Mouse (Mus musculus): ENCODE data around the gene Rassf10. TPM values are rescaled to one million over a fixed set of nuclear protein-coding genes. Genes with fewer than 3 reads are reported as not detected.

Rassf10 gene
- polyA plus RNA-seq (2014; fragmentation: Nextera tagmentation; extraction: Ambion mirVana) = 1.1 and 1.2 TPM in 2 replicates

DNA sequence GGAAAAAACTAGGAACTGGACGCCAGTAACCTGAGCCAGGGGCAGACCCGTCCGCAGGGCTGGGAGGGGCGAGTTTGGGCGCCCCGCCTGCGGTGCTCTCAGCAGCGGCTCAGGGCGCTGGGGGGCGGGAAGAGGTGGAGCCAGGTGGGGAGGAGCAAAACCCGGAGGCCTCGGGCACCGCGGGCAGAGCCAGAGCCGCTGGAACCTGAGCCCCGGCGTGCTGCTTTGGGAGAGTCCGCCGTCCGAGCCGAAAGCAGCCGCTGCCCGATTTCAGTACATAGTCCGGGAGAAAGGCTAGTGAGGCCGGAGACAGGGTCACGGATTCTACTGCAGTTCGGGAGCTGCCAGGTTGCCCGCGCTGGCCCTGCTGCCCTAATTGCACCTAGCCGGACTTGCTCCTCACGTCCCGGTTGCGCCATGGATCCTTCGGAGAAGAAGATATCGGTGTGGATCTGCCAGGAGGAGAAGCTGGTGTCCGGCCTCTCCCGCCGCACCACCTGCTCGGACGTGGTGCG lies at the start of gene Rassf10:
TSS of gene Rassf10 (plus strand) at position 186 of the 515 bp plus-strand sequence.
- peak; percentile 90 for ATAC-seq (ENCODE audit: insufficient number of reproducible peaks, low FRiP score, low TSS enrichment, low read depth)
- Histone ChIP-seq H3K4me3 (ENCODE audit: low read depth, low read length) (peak within 1 kb of the TSS; percentile 41), H3K27me3 (ENCODE audit: control insufficient read depth, insufficient read depth, low read length) (peaks cover 25% of the 10 kb centered on the region), H3K4me2 (ENCODE audit: low read depth, severe bottlenecking) (peak within 1 kb of the TSS; percentile 86), H3K4me1 (ENCODE audit: control insufficient read depth, insufficient read depth, low read length) (peaks cover 11% of the 10 kb centered on the region), H3K36me3 (ENCODE audit: control insufficient read depth, insufficient read depth, low read length) (no peaks in the 10 kb centered on the region), H3K9ac (ENCODE audit: low read length) (peak within 1 kb of the TSS; percentile 13; the same call in 1 of the 2 replicates), H3K9me3 (ENCODE audit: control insufficient read depth, low read length) (no peaks in the 10 kb centered on the region), H3K27ac (replicated peaks; ENCODE audit: low read depth, low read length) (no peak within 1 kb of the TSS)
- under 1% methylated on average over 39 of the region's 41 CpGs for WGBS
- DNase-seq (ENCODE audit: low spot score) = peak; percentile 89

DNA sequence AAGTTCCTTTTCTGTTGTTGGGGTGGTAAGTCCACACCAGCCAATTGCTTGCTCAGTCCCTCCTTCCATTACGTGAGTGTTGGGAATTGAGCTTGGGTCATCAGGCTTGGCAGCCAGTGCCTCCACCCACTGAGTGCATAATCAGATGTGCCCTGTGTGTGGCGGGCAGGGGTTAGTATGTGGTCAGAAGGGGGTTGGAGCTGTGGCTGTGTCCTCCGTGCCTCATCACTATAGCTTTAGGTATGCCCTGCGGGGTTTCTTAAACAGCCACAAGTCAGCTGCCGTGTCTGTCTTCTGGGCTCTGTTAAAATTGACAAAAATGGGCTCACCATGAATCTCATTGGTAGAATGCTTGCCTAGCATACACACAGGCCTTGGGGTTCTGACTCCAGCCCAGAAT lies 46.9 kb upstream of the Rassf10 start:
- DNase-seq (ENCODE audit: low spot score) (no peak), ATAC-seq (ENCODE audit: insufficient number of reproducible peaks, low FRiP score, low TSS enrichment, low read depth) (no peak)
- Histone ChIP-seq H3K9me3 (ENCODE audit: control insufficient read depth, low read length) (no peaks in the 10 kb centered on the region), H3K36me3 (ENCODE audit: control insufficient read depth, insufficient read depth, low read length) (no peaks in the 10 kb centered on the region), H3K4me3 (ENCODE audit: low read depth, low read length) (no peak overlapping the region), H3K27ac (replicated peaks; ENCODE audit: low read depth, low read length) (no peak overlapping the region), H3K9ac (ENCODE audit: low read length) (no peak overlapping the region), H3K27me3 (ENCODE audit: control insufficient read depth, insufficient read depth, low read length) (no peaks in the 10 kb centered on the region), H3K4me1 (ENCODE audit: control insufficient read depth, insufficient read depth, low read length) (no peaks in the 10 kb centered on the region), H3K4me2 (ENCODE audit: low read depth, severe bottlenecking) (no peak overlapping the region)
- WGBS = 91% methylated on average over 5 of the region's 5 CpGs

DNA sequence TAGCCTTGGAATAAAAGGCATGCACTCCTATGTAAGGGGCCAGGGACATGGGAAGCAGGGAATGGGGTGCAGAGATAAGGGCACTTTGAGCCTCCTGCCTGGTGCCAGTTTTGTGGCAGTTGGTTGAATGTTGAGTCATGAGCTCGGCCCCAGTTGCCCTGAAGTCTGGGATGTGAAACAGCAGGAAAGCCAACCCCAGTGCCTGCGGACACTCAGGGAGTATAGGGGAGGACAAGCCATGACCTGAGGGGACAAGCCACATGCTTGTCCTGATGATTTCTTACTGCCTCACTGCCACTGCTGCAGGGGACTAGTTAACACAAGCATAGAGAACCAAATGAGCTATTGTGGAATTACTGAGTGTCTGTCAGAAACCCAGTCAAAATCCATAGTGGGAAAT lies 46.3 kb upstream of the Rassf10 start:
- Histone ChIP-seq H3K9ac (ENCODE audit: low read length) (no peak overlapping the region), H3K36me3 (ENCODE audit: control insufficient read depth, insufficient read depth, low read length) (no peaks in the 10 kb centered on the region), H3K27me3 (ENCODE audit: control insufficient read depth, insufficient read depth, low read length) (no peaks in the 10 kb centered on the region), H3K4me1 (ENCODE audit: control insufficient read depth, insufficient read depth, low read length) (no peaks in the 10 kb centered on the region), H3K27ac (replicated peaks; ENCODE audit: low read depth, low read length) (no peak overlapping the region), H3K4me3 (ENCODE audit: low read depth, low read length) (no peak overlapping the region), H3K4me2 (ENCODE audit: low read depth, severe bottlenecking) (no peak overlapping the region), H3K9me3 (ENCODE audit: control insufficient read depth, low read length) (no peaks in the 10 kb centered on the region)
- no peak for ATAC-seq (ENCODE audit: insufficient number of reproducible peaks, low FRiP score, low TSS enrichment, low read depth)
- no peak for DNase-seq (ENCODE audit: low spot score)
- 72% methylated on average over 2 of the region's 2 CpGs for WGBS

DNA sequence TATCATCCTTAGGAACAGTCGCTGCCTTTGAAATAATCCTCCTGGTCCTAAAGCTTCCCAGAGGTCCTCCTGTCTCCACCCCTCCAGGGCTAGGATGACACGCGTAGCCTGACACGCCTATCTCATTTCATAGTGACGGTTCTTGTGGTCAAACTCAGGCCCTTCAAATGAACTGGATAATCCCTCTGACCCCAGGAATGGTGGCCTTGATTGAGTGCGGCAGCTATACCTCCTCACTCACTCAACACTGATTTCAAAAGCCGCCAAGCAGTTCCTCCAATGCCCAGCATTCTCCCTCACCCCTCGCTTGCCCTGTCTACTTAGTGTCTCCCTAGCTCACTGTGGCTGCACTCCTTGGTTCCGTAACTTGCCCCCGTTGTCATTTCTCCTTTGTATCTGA lies 44.6 kb upstream of the Rassf10 start:
- Histone ChIP-seq H3K27ac (replicated peaks; ENCODE audit: low read depth, low read length) (no peak overlapping the region), H3K36me3 (ENCODE audit: control insufficient read depth, insufficient read depth, low read length) (no peaks in the 10 kb centered on the region), H3K27me3 (ENCODE audit: control insufficient read depth, insufficient read depth, low read length) (no peaks in the 10 kb centered on the region), H3K9me3 (ENCODE audit: control insufficient read depth, low read length) (no peaks in the 10 kb centered on the region), H3K4me1 (ENCODE audit: control insufficient read depth, insufficient read depth, low read length) (no peaks in the 10 kb centered on the region), H3K4me2 (ENCODE audit: low read depth, severe bottlenecking) (no peak overlapping the region), H3K9ac (ENCODE audit: low read length) (no peak overlapping the region), H3K4me3 (ENCODE audit: low read depth, low read length) (no peak overlapping the region)
- 83% methylated on average over 10 of the region's 10 CpGs for WGBS
- DNase-seq (ENCODE audit: low spot score) (no peak), ATAC-seq (ENCODE audit: insufficient number of reproducible peaks, low FRiP score, low TSS enrichment, low read depth) (no peak)

DNA sequence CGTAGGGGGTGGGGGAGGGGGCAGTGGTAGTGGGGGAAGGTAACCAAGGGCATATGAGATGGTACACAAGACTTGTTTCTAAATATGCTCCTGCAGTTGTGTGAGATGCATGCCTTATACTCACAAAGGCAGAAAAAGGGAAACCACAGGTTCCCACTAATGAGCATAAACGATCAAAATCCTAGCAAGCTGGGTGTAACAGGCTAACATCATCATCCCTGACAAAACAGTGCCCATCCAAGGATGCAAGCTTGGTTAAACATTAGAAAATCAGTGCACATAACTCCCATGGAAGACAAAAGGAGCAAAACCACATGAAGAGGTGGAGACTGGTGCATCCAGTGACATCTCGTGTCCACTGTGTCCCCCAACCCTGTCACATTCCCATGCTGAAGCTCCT lies 40.8 kb upstream of the Rassf10 start:
- Histone ChIP-seq H3K27me3 (ENCODE audit: control insufficient read depth, insufficient read depth, low read length) (no peaks in the 10 kb centered on the region), H3K27ac (replicated peaks; ENCODE audit: low read depth, low read length) (no peak overlapping the region), H3K36me3 (ENCODE audit: control insufficient read depth, insufficient read depth, low read length) (no peaks in the 10 kb centered on the region), H3K9ac (ENCODE audit: low read length) (no peak overlapping the region), H3K4me2 (ENCODE audit: low read depth, severe bottlenecking) (no peak overlapping the region), H3K4me1 (ENCODE audit: control insufficient read depth, insufficient read depth, low read length) (no peaks in the 10 kb centered on the region), H3K9me3 (ENCODE audit: control insufficient read depth, low read length) (no peaks in the 10 kb centered on the region), H3K4me3 (ENCODE audit: low read depth, low read length) (no peak overlapping the region)
- 90% methylated on average over 3 of the region's 3 CpGs for WGBS
- DNase-seq (ENCODE audit: low spot score) (no peak), ATAC-seq (ENCODE audit: insufficient number of reproducible peaks, low FRiP score, low TSS enrichment, low read depth) (no peak)

DNA sequence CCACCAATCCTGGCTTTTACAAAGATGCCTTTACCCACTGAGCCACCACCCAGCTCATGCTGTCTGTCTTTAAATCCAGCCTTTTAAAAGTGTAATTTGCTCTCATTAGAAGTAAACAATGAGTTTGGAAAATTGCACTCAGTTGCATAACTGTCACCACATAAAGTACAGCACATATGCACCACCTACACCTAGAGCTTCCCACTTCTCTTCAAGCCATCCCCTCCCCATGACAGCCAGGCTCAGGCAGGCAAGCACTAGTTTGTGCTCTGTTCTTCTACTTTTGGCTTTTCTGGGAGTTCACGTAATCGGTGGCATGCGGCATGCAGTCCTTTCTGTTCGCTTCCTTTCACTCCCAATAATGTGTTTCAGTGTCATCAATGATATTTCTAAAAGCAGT lies 38.2 kb upstream of the Rassf10 start:
- DNase-seq (ENCODE audit: low spot score) = no peak
- Histone ChIP-seq H3K27me3 (ENCODE audit: control insufficient read depth, insufficient read depth, low read length) (no peaks in the 10 kb centered on the region), H3K4me3 (ENCODE audit: low read depth, low read length) (no peak overlapping the region), H3K9ac (ENCODE audit: low read length) (no peak overlapping the region), H3K36me3 (ENCODE audit: control insufficient read depth, insufficient read depth, low read length) (no peaks in the 10 kb centered on the region), H3K4me2 (ENCODE audit: low read depth, severe bottlenecking) (no peak overlapping the region), H3K27ac (replicated peaks; ENCODE audit: low read depth, low read length) (no peak overlapping the region), H3K9me3 (ENCODE audit: control insufficient read depth, low read length) (no peaks in the 10 kb centered on the region), H3K4me1 (ENCODE audit: control insufficient read depth, insufficient read depth, low read length) (no peaks in the 10 kb centered on the region)
- 87% methylated on average over 4 of the region's 4 CpGs for WGBS
- no peak for ATAC-seq (ENCODE audit: insufficient number of reproducible peaks, low FRiP score, low TSS enrichment, low read depth)

DNA sequence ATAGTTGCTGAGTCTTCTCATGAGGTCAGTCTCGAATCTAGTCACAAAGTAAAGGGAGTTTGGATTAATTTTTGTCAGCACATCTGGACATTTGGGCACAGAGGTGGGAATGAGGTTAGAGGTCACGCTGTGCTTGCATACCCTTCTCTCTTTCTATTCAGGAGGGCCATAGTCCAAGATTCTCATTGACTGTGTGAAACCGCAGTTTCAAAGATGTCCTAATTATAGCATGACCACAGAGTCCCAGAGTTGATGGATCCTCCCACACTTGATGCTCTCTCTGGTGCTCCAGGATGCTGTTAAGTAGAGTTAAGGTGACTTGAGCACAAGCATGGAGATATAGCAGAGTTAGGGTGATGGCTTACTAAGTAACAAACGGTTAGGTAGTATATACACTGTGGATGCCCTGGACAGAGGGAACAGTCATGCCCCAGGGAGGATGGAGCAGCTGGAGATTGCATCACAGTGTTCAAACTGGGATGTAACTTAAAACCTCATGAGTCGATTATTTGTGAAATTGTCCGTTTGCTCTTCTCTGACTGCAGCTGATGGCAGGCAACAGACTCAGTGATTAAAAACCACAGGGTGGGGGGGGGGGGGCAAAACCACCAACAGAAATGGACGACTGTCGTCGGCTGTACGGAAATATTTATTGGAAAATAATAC lies 36.0 kb upstream of the Rassf10 start:
- H3K4me3 ChIP-seq (ENCODE audit: low read depth, low read length) = no peak overlapping the region
- no peaks in the 10 kb centered on the region for H3K27me3 ChIP-seq (ENCODE audit: control insufficient read depth, insufficient read depth, low read length)
- 71% methylated on average over 10 of the region's 10 CpGs for WGBS
- H3K9ac ChIP-seq (ENCODE audit: low read length) = no peak overlapping the region
- H3K4me2 ChIP-seq (ENCODE audit: low read depth, severe bottlenecking) = no peak overlapping the region
- DNase-seq (ENCODE audit: low spot score) = no peak
- H3K27ac ChIP-seq (replicated peaks; ENCODE audit: low read depth, low read length) = no peak overlapping the region
- no peaks in the 10 kb centered on the region for H3K4me1 ChIP-seq (ENCODE audit: control insufficient read depth, insufficient read depth, low read length)
- no peaks in the 10 kb centered on the region for H3K9me3 ChIP-seq (ENCODE audit: control insufficient read depth, low read length)
- no peak for ATAC-seq (ENCODE audit: insufficient number of reproducible peaks, low FRiP score, low TSS enrichment, low read depth)
- H3K36me3 ChIP-seq (ENCODE audit: control insufficient read depth, insufficient read depth, low read length) = no peaks in the 10 kb centered on the region

DNA sequence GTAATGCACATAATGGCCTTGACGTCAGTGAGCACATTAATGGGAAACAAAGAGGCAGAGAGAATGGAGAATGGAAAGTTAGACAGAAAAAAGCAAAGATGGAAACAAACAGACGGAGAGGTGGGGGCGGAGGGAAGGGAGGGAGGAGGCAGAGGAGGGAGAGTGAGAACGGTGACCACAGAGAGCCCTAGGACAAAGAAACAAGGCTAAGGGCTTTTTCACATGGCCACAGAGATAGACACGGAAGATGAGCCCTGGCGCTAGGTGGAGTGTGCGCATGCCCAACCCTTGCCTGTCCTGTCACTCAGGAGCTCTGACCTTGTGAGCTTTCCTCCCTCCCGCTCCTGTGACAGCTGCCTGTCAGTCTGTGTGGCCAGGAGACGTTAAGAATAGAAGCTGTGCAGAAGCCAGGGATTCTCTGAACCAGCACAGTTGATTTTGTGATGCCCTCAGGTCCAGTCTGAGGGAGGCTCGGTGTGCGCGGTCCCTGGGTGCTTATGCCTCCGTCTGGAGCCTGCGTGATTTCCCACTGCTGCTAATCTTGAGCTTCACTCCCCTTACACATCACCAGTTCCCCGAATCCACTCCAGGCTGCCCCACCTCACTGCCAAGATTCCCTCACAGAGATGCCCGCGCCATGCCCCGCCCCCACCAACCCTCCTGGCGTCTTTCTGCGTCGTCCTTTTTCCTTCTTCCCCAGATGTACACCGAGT lies 35.3 kb upstream of the Rassf10 start:
- Histone ChIP-seq H3K27ac (replicated peaks; ENCODE audit: low read depth, low read length) (no peak overlapping the region), H3K9ac (ENCODE audit: low read length) (no peak overlapping the region), H3K36me3 (ENCODE audit: control insufficient read depth, insufficient read depth, low read length) (no peaks in the 10 kb centered on the region), H3K4me2 (ENCODE audit: low read depth, severe bottlenecking) (no peak overlapping the region), H3K27me3 (ENCODE audit: control insufficient read depth, insufficient read depth, low read length) (no peaks in the 10 kb centered on the region), H3K4me1 (ENCODE audit: control insufficient read depth, insufficient read depth, low read length) (no peaks in the 10 kb centered on the region), H3K4me3 (ENCODE audit: low read depth, low read length) (no peak overlapping the region), H3K9me3 (ENCODE audit: control insufficient read depth, low read length) (no peaks in the 10 kb centered on the region)
- no peak for ATAC-seq (ENCODE audit: insufficient number of reproducible peaks, low FRiP score, low TSS enrichment, low read depth)
- WGBS = 73% methylated on average over 22 of the region's 22 CpGs
- DNase-seq (ENCODE audit: low spot score) = no peak

Data from limb, embryonic 11.5 days (tissue).